Mouse (Mus musculus) left cerebral cortex, postnatal 14 days (tissue): ENCODE measurements at regions not wholly inside any gene's neighbourhood (a gene's known extent, or its start where the extent isn't known, plus 50 kb on each side); places are given as distances from the start of the nearest gene placed in this dataset.

Source experiments
- DNase-seq, 2 experiments: peaks; one replicate each; pipeline ENCODE4 v3.0.0; 2021 to 2022; ENCODE audit warnings: low spot score in 2 of 2, mixed read lengths in 1 of 2
- intact Hi-C: fragments of 180-260 bp; cut with DNase I; formaldehyde crosslinking; loops from one replicate; pipeline ENCODE4 v1.15.1; 2025

GRCm38 (mm10) chrX:58244544-58244943, 222.0 kb downstream of the Zic3 start:
- no peak for DNase-seq
- intact Hi-C loops, result no loop called here

GRCm38 (mm10) chrX:58256043-58256442, 233.5 kb downstream of the Zic3 start:
- peak in 1 of 2 experiments; percentile 2 for DNase-seq
- intact Hi-C loops, result no loop called here

DNA sequence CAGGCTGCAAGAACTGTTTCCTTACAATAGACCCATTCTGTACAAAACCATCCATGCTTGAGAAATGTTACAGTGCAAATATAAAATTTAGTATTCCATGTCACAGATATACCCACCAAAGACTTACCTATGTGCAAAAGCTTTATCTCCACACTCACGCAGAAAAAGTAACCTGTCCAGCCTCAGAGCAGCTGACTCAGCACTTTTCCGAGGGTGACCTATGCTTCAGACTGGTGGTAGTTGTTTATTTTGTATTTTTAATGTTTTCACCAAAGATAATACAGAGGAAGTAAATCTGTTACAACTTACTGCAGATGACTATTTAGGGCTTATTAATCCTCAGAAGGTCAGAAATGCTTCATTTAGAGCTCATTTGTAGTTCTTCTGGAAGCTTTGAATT, 260.4 kb downstream of the Zic3 start:
- DNase-seq, result no peak
- intact Hi-C loops, result no loop called here

GRCm38 (mm10) chrX:58322832-58323231, 300.3 kb downstream of the Zic3 start:
- intact Hi-C loops, result no loop called here
- no peak for DNase-seq

DNA sequence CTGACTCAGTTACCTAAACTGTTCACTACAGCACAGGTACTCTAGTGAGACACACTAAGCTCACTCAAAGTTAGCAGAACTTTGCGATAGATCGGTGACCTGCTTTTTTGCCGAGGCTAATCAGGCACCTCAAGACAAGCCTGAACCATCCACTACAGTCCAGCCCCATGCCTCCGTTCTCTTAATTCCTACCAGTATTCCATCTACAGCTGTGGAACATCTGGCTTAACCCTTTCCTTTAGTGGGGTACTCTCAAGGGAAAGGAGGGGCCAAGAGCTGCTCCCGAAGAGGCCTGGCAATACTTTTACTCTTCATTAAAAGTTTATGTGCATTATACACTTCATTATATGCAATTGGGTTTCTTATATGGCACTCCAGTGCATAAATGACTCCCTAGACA, 329.1 kb downstream of the Zic3 start:
- no peak for DNase-seq
- intact Hi-C loops, result no loop called here

- intact Hi-C loops, result loop anchor here (10.0 kb wide), 2 partner anchors 453 to 943 kb away; no protein-coding TSS in a partner anchor
- DNase-seq, result peak; percentile 20 to 29
Observed at GRCm38 (mm10) chrX:58377926-58378325, 355.4 kb downstream of the Zic3 start.
